Mouse (Mus musculus) intestine, embryonic 15.5 days (tissue): ENCODE measurements at regions not wholly inside any gene's neighbourhood (a gene's known extent, or its start where the extent isn't known, plus 50 kb on each side); places are given as distances from the start of the nearest gene placed in this dataset.

Source experiments
- ATAC-seq: fragments of 200-750 bp; cut with Nextera tagmentation; 2 replicates; pipeline ENCODE4 v1.8.0; 2017; ENCODE audit warnings: moderate TSS enrichment, moderate library complexity
- H3K27ac ChIP-seq: fragments of 300-500 bp; sonication (generic); 2 replicates; pipeline ENCODE4 v1.5.1; 2015; ENCODE audit warnings: mild to moderate bottlenecking, inconsistent platforms
- H3K27me3 ChIP-seq: fragments of 300-500 bp; sonication (generic); replicated peaks from 2 replicates; pipeline ENCODE4 v1.6.1; 2015; ENCODE audit warnings: inconsistent platforms
- H3K36me3 ChIP-seq: fragments of 300-500 bp; sonication (generic); 2 replicates; pipeline ENCODE4 v1.6.1; 2015; ENCODE audit warnings: inconsistent platforms
- H3K4me1 ChIP-seq: fragments of 300-500 bp; sonication (generic); replicated peaks from 2 replicates; pipeline ENCODE4 v1.6.1; 2015; ENCODE audit warnings: inconsistent platforms
- H3K4me2 ChIP-seq: fragments of 300-500 bp; sonication (generic); replicated peaks from 2 replicates; pipeline ENCODE4 v1.6.1; 2015; ENCODE audit warnings: mild to moderate bottlenecking, inconsistent platforms
- H3K4me3 ChIP-seq: fragments of 300-500 bp; sonication (generic); replicated peaks from 2 replicates; pipeline ENCODE4 v1.5.1; 2015; ENCODE audit warnings: inconsistent platforms
- H3K9ac ChIP-seq: fragments of 300-500 bp; sonication (generic); 2 replicates; pipeline ENCODE4 v1.6.1; 2015; ENCODE audit warnings: inconsistent platforms
- H3K9me3 ChIP-seq: fragments of 300-500 bp; sonication (generic); 2 replicates; pipeline ENCODE4 v1.6.1; 2016; ENCODE audit warnings: inconsistent platforms
- WGBS: fragments of 180-500 bp; shearing (Covaris S2); methylation state at CpG from one replicate; pipeline ENCODE4 v1.1.7; 2015; 5-methylcytosine and 5-hydroxymethylcytosine counted together

DNA sequence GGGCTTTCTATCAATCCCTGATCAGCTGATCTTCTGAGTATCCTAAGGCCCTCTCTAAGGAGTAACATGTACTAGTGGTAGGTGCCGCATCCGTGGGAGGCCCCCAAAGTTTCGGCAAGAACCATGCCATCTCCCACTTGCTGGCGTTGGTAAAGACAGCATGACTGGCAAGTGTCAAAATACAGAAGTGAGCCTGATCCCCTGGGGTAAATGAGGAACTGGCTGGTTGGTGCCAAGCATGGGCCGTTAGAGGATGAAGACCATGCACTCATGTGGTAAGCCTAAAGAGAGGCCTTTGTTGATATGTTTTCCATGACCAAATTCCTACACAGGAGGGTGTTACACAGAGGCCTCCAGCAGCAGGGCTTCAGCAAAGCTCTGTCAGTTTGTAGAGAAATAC, 161.9 kb upstream of the Irf2bp2 start:
- Histone ChIP-seq H3K27ac (no peak overlapping the region), H3K9ac (no peak overlapping the region), H3K4me1 (peaks cover 8% of the 10 kb centered on the region), H3K4me2 (no peak overlapping the region), H3K9me3 (no peaks in the 10 kb centered on the region), H3K36me3 (no peaks in the 10 kb centered on the region), H3K4me3 (no peak overlapping the region), H3K27me3 (no peaks in the 10 kb centered on the region)
- no peak for ATAC-seq
- 86% methylated on average over 5 of the region's 5 CpGs for WGBS

DNA sequence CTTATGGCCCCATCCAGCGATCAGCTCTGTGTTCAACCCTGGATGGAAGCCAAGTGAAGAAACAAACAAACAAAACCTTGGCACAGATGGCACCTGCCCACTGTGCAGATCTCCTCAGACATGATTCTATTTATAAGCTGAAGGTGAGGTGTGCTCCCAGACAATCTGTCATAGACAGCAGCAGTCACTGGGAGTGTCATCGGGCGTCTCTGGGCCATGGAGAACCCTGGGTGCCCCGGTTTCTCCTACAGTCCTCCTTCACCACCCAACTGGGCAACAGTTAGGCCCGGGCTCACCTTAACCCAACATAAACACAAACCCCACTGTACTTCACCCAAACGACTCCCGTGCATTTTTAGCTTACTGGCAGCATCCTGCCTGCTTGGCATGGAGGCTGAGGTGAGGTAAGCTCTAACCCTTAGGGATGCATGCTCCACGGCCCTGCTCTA, 160.6 kb upstream of the Irf2bp2 start:
- 83% methylated on average over 8 of the region's 8 CpGs for WGBS
- ATAC-seq = no peak
- peaks cover 8% of the 10 kb centered on the region for H3K4me1 ChIP-seq
- H3K4me2 ChIP-seq = no peak overlapping the region
- H3K4me3 ChIP-seq = no peak overlapping the region
- no peaks in the 10 kb centered on the region for H3K36me3 ChIP-seq
- H3K27ac ChIP-seq = no peak overlapping the region
- no peaks in the 10 kb centered on the region for H3K27me3 ChIP-seq
- no peak overlapping the region for H3K9ac ChIP-seq
- no peaks in the 10 kb centered on the region for H3K9me3 ChIP-seq

DNA sequence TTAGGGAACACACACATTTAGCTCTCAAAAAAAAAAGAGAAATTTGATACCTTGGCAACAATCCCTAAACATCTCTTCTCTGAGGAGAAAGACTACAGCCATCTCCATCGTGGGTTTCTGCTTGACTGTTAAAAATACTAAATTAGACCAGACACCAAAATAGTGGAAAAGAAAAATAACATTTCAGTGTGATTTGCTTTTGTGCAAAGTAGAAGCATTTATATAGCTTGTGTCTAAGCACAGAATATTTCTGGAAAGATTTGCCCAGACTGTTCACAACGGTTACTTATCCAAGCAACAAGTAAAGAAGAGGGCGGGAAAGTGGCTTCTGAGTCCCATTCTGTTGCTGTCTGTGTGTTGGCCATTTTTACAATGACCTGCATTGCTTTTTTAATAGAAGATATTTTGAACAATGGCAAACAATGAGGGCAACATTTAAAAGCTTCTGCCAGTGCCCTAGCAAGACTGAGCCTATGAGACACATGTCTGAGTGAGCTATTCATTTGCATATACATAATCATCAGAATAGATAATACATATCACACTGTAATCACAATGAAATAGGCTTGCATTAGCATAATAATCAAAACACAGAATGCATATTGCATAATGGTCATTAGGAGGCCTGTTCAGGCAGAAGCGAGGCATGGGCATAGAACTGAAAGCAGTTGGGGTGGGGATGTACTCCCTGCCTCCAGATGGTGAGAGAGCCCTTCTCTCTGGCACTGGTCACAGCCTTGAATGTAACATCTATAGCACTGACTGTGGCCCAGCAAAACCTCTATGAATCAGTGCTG, 159.5 kb upstream of the Irf2bp2 start:
- Histone ChIP-seq H3K4me1 (peaks cover 7% of the 10 kb centered on the region), H3K4me3 (no peak overlapping the region), H3K27ac (no peak overlapping the region), H3K9me3 (no peaks in the 10 kb centered on the region), H3K4me2 (no peak overlapping the region), H3K36me3 (no peaks in the 10 kb centered on the region), H3K9ac (no peak overlapping the region), H3K27me3 (no peaks in the 10 kb centered on the region)
- WGBS = 71% methylated on average over 4 of the region's 4 CpGs
- no peak for ATAC-seq

DNA sequence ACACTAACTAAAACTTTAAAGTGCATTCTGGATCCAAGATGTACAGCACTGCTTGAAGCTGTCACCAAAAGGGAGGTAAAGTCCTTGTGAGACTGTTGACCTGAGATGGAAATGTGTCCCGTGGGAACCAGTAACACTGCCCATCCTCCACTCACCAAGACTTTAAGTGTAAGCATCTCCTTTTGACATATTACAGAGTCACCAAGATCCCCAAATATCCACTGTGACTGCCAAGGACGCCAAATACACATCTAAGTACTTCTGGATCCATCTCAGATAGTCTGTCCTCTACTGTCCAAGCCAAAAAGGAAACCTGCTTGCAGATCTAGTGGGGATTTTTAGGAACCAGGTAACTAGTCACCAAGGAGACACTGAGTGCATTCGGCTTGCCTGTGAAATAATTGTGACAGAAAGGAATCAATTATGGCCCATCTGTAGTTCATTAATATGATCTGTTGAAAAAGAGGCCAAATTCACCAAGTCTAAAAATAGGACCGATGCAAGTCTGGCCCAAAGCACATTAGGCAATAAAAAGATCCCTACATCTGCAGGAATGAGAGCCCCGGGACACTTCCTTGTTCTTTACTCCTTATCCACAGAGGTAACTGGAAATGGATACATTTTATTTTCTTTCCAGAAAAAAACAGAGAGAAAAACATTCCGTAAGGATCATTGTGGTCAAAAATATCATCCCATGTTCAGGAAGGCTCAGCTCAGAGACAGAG, 157.8 kb upstream of the Irf2bp2 start:
- 62% methylated on average over 6 of the region's 6 CpGs for WGBS
- Histone ChIP-seq H3K27ac (0 out of 2 replicates have a peak overlapping the region, but pooled peaks have one; percentile 11), H3K4me1 (peaks cover 2% of the 10 kb centered on the region), H3K9me3 (no peaks in the 10 kb centered on the region), H3K4me2 (no peak overlapping the region), H3K36me3 (no peaks in the 10 kb centered on the region), H3K9ac (no peak overlapping the region), H3K27me3 (no peaks in the 10 kb centered on the region), H3K4me3 (no peak overlapping the region)
- no peak for ATAC-seq

DNA sequence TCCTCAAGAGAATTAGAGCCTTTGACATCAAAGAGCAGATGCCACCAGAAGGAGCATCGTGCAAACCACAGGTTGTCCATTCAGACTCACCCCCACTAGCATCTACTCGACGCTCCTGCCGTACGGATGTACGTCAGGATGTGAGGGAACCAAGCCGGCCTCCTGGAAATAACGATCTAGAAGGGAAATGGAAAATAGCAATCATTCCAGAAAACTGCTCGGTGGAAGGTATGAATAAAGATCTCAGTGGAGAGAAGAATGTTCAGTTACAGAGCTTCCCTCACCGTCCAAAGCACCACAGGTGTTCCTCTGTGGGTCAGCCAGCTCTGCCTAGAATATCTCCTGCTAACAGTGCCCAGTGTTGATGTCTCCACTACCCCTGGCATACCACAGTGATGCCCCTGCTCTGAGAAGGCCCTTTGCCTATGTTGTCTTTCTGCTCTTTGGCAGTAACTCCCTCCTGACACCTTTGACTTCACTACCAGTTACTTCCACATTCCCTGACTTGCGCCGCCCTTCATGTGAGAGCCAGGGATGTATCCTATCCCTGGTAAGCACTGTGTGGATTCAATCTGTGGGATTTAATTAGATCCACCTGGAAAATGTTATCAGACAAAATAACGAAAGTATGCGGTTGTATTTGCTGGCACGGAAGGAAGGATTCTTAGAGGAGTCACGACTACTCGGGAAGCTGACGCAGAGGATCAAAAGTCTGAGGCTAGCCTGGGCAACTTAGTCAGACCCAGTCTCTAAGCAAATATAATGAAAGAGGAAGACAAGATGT, 152.4 kb upstream of the Irf2bp2 start:
- WGBS = 75% methylated on average over 18 of the region's 18 CpGs
- Histone ChIP-seq H3K4me1 (peaks cover 23% of the 10 kb centered on the region), H3K4me3 (no peak overlapping the region), H3K27me3 (no peaks in the 10 kb centered on the region), H3K9ac (no peak overlapping the region), H3K36me3 (no peaks in the 10 kb centered on the region), H3K27ac (0 out of 2 replicates have a peak overlapping the region, but pooled peaks have one; percentile 13), H3K9me3 (no peaks in the 10 kb centered on the region), H3K4me2 (no peak overlapping the region)
- no peak for ATAC-seq

DNA sequence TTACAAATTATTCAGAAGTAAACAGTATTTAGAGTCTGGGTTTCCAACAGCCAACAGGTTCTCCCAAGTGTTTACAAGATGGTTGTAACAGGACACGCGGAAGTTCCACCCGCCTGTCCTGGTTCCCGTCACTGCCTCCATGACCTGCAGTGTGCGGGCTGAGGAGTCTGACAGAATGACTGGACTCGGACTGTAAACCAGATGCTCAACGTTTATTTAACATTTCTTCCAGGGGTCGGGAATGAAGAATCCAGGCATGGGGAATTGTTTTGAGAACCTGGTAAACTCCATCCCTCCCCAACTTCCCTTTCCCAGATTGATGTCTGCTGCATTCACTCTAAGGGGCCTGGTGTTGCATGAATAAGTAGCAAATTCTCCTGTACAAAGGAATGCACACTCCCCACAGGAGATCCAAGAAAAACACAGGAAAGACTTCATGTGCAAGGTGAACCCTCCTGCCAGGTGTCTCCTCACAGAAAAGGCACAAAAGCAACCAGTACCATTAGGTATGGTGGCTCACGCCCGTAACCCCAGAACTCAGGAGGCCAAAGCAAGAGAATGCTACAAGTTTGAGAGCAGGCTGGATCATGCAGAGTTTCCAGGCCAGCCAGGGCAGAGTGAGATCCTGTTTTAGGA, 151.1 kb upstream of the Irf2bp2 start:
- H3K4me3 ChIP-seq = no peak overlapping the region
- H3K4me1 ChIP-seq = peaks cover 30% of the 10 kb centered on the region
- WGBS = 45% methylated on average over 10 of the region's 10 CpGs
- no peak overlapping the region for H3K4me2 ChIP-seq
- H3K27ac ChIP-seq = peak overlapping the region; percentile 49
- H3K9ac ChIP-seq = no peak overlapping the region
- H3K36me3 ChIP-seq = no peaks in the 10 kb centered on the region
- H3K27me3 ChIP-seq = no peaks in the 10 kb centered on the region
- no peaks in the 10 kb centered on the region for H3K9me3 ChIP-seq
- no peak for ATAC-seq

DNA sequence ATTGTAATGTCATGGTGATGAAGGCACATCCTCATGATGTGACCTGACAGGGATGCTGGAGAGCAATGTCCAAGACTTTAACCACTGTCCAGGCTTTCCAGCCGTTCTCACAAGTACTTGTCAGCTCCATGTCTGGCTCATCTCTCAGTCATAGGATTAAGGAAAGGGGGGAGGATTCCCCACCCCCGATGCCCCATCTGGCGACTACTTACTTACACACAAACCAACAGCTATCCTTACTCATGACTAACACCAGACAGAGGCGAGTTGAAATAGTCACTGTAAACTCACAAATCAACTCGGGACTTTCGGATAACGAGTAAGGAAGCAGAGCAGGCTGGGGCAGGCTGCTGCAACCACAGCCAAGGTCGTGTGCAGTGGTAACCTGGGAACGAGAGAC, 149.5 kb upstream of the Irf2bp2 start:
- no peaks in the 10 kb centered on the region for H3K9me3 ChIP-seq
- no peak overlapping the region for H3K4me2 ChIP-seq
- ATAC-seq = no peak
- WGBS = 45% methylated on average over 9 of the region's 9 CpGs
- H3K4me1 ChIP-seq = peaks cover 35% of the 10 kb centered on the region
- H3K27ac ChIP-seq = 0 out of 2 replicates have a peak overlapping the region, but pooled peaks have one; percentile 23
- no peaks in the 10 kb centered on the region for H3K36me3 ChIP-seq
- no peak overlapping the region for H3K9ac ChIP-seq
- no peak overlapping the region for H3K4me3 ChIP-seq
- H3K27me3 ChIP-seq = no peaks in the 10 kb centered on the region

DNA sequence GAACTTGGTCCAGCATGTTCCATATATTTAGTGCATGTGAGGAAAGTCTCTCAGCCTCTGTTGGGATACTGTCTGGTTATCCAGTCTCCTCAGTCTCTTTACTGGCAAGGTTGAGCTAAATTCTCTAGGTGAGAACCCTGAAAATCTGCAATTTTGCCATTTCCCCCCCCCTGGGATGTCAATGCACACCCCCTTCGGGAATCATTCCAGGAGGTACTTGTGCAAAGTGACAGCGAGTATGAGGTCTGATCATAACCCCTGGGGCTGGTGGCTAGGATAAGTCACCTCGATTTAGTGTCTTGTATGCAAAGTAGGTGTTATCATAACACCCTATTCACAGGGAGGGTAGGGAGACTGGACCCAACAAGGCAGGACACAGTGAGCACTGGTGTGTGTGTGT, 148.3 kb upstream of the Irf2bp2 start:
- H3K27me3 ChIP-seq = no peaks in the 10 kb centered on the region
- peaks cover 46% of the 10 kb centered on the region for H3K4me1 ChIP-seq
- H3K27ac ChIP-seq = no peak overlapping the region
- 84% methylated on average over 3 of the region's 3 CpGs for WGBS
- H3K36me3 ChIP-seq = no peaks in the 10 kb centered on the region
- H3K4me3 ChIP-seq = no peak overlapping the region
- H3K9ac ChIP-seq = no peak overlapping the region
- H3K4me2 ChIP-seq = no peak overlapping the region
- H3K9me3 ChIP-seq = no peaks in the 10 kb centered on the region
- ATAC-seq = no peak

DNA sequence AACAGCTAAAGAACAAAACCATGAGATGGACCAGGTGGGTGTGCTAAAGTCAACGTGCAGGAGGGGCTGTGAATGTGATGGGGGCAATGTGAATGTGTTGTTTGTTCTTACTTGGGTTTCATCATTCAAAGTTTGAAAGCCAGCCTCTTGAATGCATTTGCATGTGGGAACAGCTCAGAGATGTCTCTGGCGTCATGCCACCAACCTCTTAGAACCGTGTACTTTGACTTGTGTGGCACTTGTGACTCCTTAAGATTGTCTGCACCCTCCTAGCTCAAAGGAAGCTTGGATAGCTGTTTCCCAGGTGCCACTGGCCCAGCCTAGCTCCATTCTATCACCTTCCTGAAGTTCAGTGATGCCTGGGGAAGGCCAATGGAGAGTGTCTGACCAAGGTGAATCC, 147.2 kb upstream of the Irf2bp2 start:
- no peak overlapping the region for H3K4me3 ChIP-seq
- ATAC-seq = no peak
- no peak overlapping the region for H3K4me2 ChIP-seq
- peaks cover 51% of the 10 kb centered on the region for H3K4me1 ChIP-seq
- H3K27ac ChIP-seq = 0 out of 2 replicates have a peak overlapping the region, but pooled peaks have one; percentile 63
- no peak overlapping the region for H3K9ac ChIP-seq
- no peaks in the 10 kb centered on the region for H3K27me3 ChIP-seq
- no peaks in the 10 kb centered on the region for H3K36me3 ChIP-seq
- 61% methylated on average over 3 of the region's 3 CpGs for WGBS
- H3K9me3 ChIP-seq = no peaks in the 10 kb centered on the region

DNA sequence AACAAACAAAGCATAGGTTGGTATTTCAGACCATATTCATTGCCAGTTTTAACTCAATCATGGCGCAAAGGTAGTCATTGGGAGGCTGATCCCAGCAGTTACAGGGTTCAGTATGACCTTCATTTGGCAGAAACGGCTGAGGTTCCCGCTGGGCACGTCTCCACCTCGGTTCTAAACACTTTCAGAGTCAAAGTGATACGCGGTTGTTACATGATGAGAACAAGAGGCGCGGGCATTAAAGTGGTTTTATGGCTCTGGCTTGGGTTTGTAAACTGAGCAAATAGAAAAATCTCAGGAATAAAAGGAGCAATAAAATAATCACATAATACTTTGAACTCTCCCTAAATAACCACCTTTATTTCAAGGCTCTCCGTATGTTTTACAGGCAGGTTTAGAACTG, 146.0 kb upstream of the Irf2bp2 start:
- Histone ChIP-seq H3K27ac (peak overlapping the region; percentile 67), H3K4me3 (no peak overlapping the region), H3K9ac (no peak overlapping the region), H3K9me3 (no peaks in the 10 kb centered on the region), H3K4me2 (no peak overlapping the region), H3K36me3 (no peaks in the 10 kb centered on the region), H3K27me3 (no peaks in the 10 kb centered on the region), H3K4me1 (peaks cover 57% of the 10 kb centered on the region)
- WGBS = 62% methylated on average over 10 of the region's 10 CpGs
- ATAC-seq = peak; percentile 24; the same call in 1 of the 2 replicates

DNA sequence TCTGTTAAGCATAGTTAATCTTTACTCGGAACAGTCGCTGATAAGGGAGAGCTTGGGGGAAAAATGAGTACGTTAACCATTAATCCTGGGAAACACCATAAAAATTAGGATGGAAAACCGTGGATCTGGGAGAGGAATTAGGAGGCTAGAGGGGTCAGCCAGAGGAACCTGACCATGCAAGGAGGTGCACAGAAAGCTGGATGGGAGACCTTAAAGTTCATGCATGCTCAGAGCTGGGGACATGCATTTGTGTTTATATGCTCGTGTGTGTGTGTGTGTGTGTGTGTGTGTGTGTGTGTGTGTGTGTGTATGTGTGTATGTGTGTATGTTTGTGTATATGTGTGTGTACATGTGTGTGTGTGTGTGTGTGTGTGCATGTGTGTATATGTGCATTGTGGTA, 143.2 kb upstream of the Irf2bp2 start:
- H3K9ac ChIP-seq = no peak overlapping the region
- H3K4me2 ChIP-seq = peak overlapping the region; percentile 15
- 31% methylated on average over 5 of the region's 5 CpGs for WGBS
- H3K4me1 ChIP-seq = peaks cover 52% of the 10 kb centered on the region
- no peaks in the 10 kb centered on the region for H3K9me3 ChIP-seq
- H3K36me3 ChIP-seq = no peaks in the 10 kb centered on the region
- H3K27me3 ChIP-seq = no peaks in the 10 kb centered on the region
- peak overlapping the region; percentile 99 for H3K27ac ChIP-seq
- ATAC-seq = no peak
- no peak overlapping the region for H3K4me3 ChIP-seq
